Mouse (Mus musculus): ENCODE measurements around the gene Nkain4.

DNA sequence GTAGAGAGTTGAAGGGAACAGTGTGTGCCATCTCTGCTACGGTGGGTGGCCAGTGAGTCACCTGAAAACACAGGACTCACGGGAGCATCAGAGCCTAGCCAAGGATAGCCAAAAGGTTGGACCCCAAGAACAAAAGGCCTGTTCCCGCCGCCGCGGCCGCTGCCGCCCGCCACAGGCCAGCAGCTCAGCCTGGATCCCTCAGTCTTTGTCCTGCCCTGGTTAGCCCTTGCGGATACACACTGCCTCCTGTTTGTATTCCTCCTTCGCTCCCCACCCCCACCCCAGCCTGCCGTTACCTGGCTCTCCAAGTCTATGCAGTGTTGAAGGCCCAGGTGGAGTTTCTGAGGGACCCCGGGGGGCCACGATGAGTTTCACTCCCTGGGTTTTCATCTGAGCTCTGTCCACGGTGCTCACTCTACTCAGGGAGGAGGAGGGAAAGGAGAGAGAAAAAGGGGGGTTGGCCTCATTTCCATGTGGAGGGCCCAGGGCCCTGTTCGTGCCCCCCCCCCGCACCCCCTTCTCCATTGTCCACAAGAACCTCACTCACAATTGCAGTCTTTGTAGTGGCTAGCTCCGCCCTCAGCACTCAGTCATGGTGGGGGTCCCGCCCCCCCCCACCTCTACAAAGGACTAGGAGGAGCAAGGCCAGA, 65.1 kb downstream of the Nkain4 start:
- TF ChIP-seq CTCF (IDR thresholded peaks at IDR 0.05; ENCODE audit: control insufficient read depth, insufficient read depth, insufficient replicate concordance, low read depth, low read length) (no peak), POLR2A (IDR thresholded peaks at IDR 0.05; ENCODE audit: control insufficient read depth, low read depth, low read length) (no peak)

Measured in testis, adult 2 months (tissue).